Mouse (Mus musculus) testis, adult 2 months (tissue): ENCODE measurements at regions not wholly inside any gene's neighbourhood (a gene's known extent, or its start where the extent isn't known, plus 50 kb on each side); places are given as distances from the start of the nearest gene placed in this dataset.

Experiments
- CTCF ChIP-seq: fragments of 200-500 bp; IDR thresholded peaks from 2 replicates; pipeline ENCODE4 v1.5.1; 2012; ENCODE audit warnings: low read depth, mild to moderate bottlenecking, inconsistent platforms, low read length, moderate library complexity; ENCODE audit not compliant: control insufficient read depth, insufficient read depth, insufficient replicate concordance
- POLR2A ChIP-seq: fragments of 200-500 bp; IDR thresholded peaks from 2 replicates; pipeline ENCODE4 v1.6.1; 2012; ENCODE audit warnings: low read depth, mild to moderate bottlenecking, inconsistent platforms, low read length, moderate library complexity; ENCODE audit not compliant: control insufficient read depth

DNA sequence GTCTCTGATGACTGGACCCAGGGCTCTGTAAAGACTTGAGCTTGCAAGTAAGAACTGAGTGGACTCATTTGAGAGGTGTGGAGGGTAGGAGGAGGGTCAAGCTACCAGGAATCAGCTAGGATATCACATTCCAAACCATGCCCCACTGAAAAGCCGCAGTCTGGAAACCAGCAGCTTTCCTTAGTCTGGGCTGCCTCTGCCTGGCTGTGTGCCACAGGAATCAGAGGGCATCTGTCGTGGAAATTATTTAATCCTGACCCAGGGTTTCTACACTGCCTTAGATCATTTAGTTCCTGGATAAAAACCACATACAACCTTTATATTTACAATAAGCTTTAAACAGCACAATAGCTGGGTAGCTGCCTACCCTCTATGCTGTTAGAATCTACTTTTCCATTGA, 66.4 kb downstream of the Fam43a start:
- TF ChIP-seq CTCF (no peak), POLR2A (no peak)
